Mouse (Mus musculus): Measurements from ENCODE around the gene Zfp277. TPM values are rescaled to one million over a fixed set of nuclear protein-coding genes. Genes with fewer than 3 reads are reported as not detected.

Zfp277 gene
- polyA plus RNA-seq (2015; fragmentation: Nextera tagmentation; extraction: Ambion mirVana), result 27.9 and 28.9 TPM in 2 replicates

- peak; percentile 100 for DNase-seq (ENCODE audit: low spot score)
These were observed at the start of gene Zfp277, which contains the start of gene Dock4 for GRCm38 (mm10) chr12:40445648-40446449. Zfp277 (minus strand) TSS chr12:40445902. Dock4 (plus strand) TSS chr12:40445952.

GRCm38 (mm10) chr12:40486047-40486837, 40.5 kb upstream of the Zfp277 start:
- no peak for DNase-seq (ENCODE audit: low spot score)

- no peak for DNase-seq (ENCODE audit: low spot score)
These were observed 39.5 kb upstream of the Zfp277 start for GRCm38 (mm10) chr12:40485210-40485609.

GRCm38 (mm10) chr12:40484224-40484623, 38.5 kb upstream of the Zfp277 start:
- DNase-seq (ENCODE audit: low spot score), result no peak

GRCm38 (mm10) chr12:40477621-40478452, 32.1 kb upstream of the Zfp277 start:
- DNase-seq (ENCODE audit: low spot score), result no peak

- DNase-seq (ENCODE audit: low spot score), result no peak
These were observed 28.0 kb upstream of the Zfp277 start for GRCm38 (mm10) chr12:40473709-40474108.

GRCm38 (mm10) chr12:40471649-40472399, 26.1 kb upstream of the Zfp277 start:
- DNase-seq (ENCODE audit: low spot score), result no peak

- no peak for DNase-seq (ENCODE audit: low spot score)
These were observed 23.3 kb upstream of the Zfp277 start for GRCm38 (mm10) chr12:40469009-40469408.

GRCm38 (mm10) chr12:40468235-40468634, 22.5 kb upstream of the Zfp277 start:
- no peak for DNase-seq (ENCODE audit: low spot score)

- DNase-seq (ENCODE audit: low spot score), result no peak
These were observed 18.6 kb upstream of the Zfp277 start for GRCm38 (mm10) chr12:40464282-40464681.

- DNase-seq (ENCODE audit: low spot score), result no peak
These were observed 18.1 kb upstream of the Zfp277 start for GRCm38 (mm10) chr12:40463828-40464227.

GRCm38 (mm10) chr12:40462693-40463235, 17.1 kb upstream of the Zfp277 start:
- DNase-seq (ENCODE audit: low spot score), result no peak

GRCm38 (mm10) chr12:40459673-40460265, 14.1 kb upstream of the Zfp277 start:
- no peak for DNase-seq (ENCODE audit: low spot score)

GRCm38 (mm10) chr12:40458977-40459376, 13.3 kb upstream of the Zfp277 start:
- no peak for DNase-seq (ENCODE audit: low spot score)

- no peak for DNase-seq (ENCODE audit: low spot score)
These were observed 10.8 kb upstream of the Zfp277 start for GRCm38 (mm10) chr12:40456517-40456916.

- no peak for DNase-seq (ENCODE audit: low spot score)
These were observed 3.6 kb upstream of the Zfp277 start for GRCm38 (mm10) chr12:40449119-40449795.

- no peak for DNase-seq (ENCODE audit: low spot score)
These were observed 2.1 kb upstream of the Zfp277 start for GRCm38 (mm10) chr12:40447561-40448355.
